Mouse (Mus musculus) c-Kit-positive CD71-positive TER-119-positive erythroid progenitor cells, embryonic 14.5 days (primary cell): ENCODE results near the gene Mtr.

ENCODE experiments used
- DNase-seq: peaks from one replicate; pipeline ENCODE4 v3.0.0-alpha.2; 2013; ENCODE audit warnings: low spot score

The Mtr gene

GRCm38 (mm10) chr13:12243991-12244390, 13.9 kb downstream of the Mtr start:
- DNase-seq: no peak

- no peak for DNase-seq
These were observed 25.8 kb downstream of the Mtr start for GRCm38 (mm10) chr13:12232141-12232540.

GRCm38 (mm10) chr13:12228248-12228647, 29.7 kb downstream of the Mtr start:
- no peak for DNase-seq

- no peak for DNase-seq
These were observed 30.3 kb downstream of the Mtr start for GRCm38 (mm10) chr13:12227606-12228005.

GRCm38 (mm10) chr13:12218603-12219002, 39.3 kb downstream of the Mtr start:
- DNase-seq: peak; percentile 24

- no peak for DNase-seq
These were observed 43.0 kb downstream of the Mtr start for GRCm38 (mm10) chr13:12214922-12215321.

GRCm38 (mm10) chr13:12211058-12211457, 46.9 kb downstream of the Mtr start:
- DNase-seq: no peak

GRCm38 (mm10) chr13:12210023-12210762, 47.7 kb downstream of the Mtr start:
- DNase-seq: peak; percentile 66

GRCm38 (mm10) chr13:12200372-12200771, 57.5 kb downstream of the Mtr start:
- DNase-seq: no peak

- no peak for DNase-seq
These were observed 59.4 kb downstream of the Mtr start for GRCm38 (mm10) chr13:12198486-12198885.

GRCm38 (mm10) chr13:12196861-12197260, 61.1 kb downstream of the Mtr start:
- no peak for DNase-seq

GRCm38 (mm10) chr13:12196012-12196411, 61.9 kb downstream of the Mtr start:
- DNase-seq: no peak

- DNase-seq: no peak
These were observed 62.8 kb downstream of the Mtr start for GRCm38 (mm10) chr13:12194942-12195662.

GRCm38 (mm10) chr13:12189219-12189618, 68.7 kb downstream of the Mtr start:
- no peak for DNase-seq

GRCm38 (mm10) chr13:12188804-12189203, 69.1 kb downstream of the Mtr start:
- no peak for DNase-seq

GRCm38 (mm10) chr13:12179481-12179880, 78.4 kb downstream of the Mtr start:
- no peak for DNase-seq

- DNase-seq: no peak
These were observed 81.2 kb downstream of the Mtr start for GRCm38 (mm10) chr13:12176761-12177160.

GRCm38 (mm10) chr13:12175988-12176736, 81.8 kb downstream of the Mtr start:
- no peak for DNase-seq

- DNase-seq: no peak
These were observed 90.6 kb downstream of the Mtr start for GRCm38 (mm10) chr13:12167276-12167675.

- DNase-seq: no peak
These were observed 91.5 kb downstream of the Mtr start for GRCm38 (mm10) chr13:12166386-12166785.

- no peak for DNase-seq
These were observed 92.4 kb downstream of the Mtr start for GRCm38 (mm10) chr13:12165461-12166058.

- DNase-seq: no peak
These were observed 95.5 kb downstream of the Mtr start for GRCm38 (mm10) chr13:12162457-12162856.
